Mouse (Mus musculus): ENCODE data around the gene Mtnr1a. TPM values are rescaled to one million over a fixed set of nuclear protein-coding genes. Genes with fewer than 3 reads are reported as not detected.

Mtnr1a gene
- total and polyA plus RNA-seq, 3 experiments, result not detected

DNA sequence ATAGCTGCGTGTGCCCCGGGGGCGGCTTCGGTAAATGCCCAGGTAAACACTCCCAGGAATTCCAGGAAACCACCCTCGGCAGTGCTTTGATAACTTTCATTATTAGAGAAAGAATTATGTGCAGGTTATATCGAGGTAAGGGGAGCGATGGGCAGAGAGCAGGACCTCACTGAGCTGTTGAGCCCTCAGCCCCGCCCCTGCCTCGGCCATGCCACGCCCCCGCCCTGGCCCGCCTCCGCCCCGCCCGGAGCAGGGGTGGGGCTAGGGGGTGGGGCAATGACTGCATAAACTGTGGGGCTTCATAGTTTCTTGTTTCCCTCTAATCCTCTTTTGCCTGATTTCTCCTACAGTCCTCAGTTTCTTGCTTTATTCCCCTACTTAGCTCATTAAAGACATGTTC lies 30.6 kb upstream of the Mtnr1a start:
- TF ChIP-seq ZKSCAN1 (IDR thresholded peaks at IDR 0.05; ENCODE audit: borderline replicate concordance, low read depth, low read length) (no peak), NELFE (IDR thresholded peaks at IDR 0.05; ENCODE audit: low read depth, low read length) (no peak), HCFC1 (IDR thresholded peaks at IDR 0.05; ENCODE audit: low read depth, low read length) (no peak), CHD1 (IDR thresholded peaks at IDR 0.05; ENCODE audit: low read depth, low read length) (no peak), EP300 (IDR thresholded peaks at IDR 0.05; ENCODE audit: low read length) (no peak), MAX (IDR thresholded peaks at IDR 0.05; ENCODE audit: low read length) (no peak), JUN (IDR thresholded peaks at IDR 0.05; ENCODE audit: insufficient read depth, low read depth, low read length) (no peak), MEF2A (IDR thresholded peaks at IDR 0.05; ENCODE audit: borderline replicate concordance, low read depth, low read length) (no peak), RAD21 (IDR thresholded peaks at IDR 0.05; ENCODE audit: low read depth, low read length) (no peak), ZNF384 (IDR thresholded peaks at IDR 0.05; ENCODE audit: low read depth, low read length) (no peak), SIN3A (IDR thresholded peaks at IDR 0.05; ENCODE audit: low read length) (no peak), MAFK (IDR thresholded peaks at IDR 0.05; ENCODE audit: insufficient replicate concordance, low read length) (no peak), GABPA (IDR thresholded peaks at IDR 0.05; ENCODE audit: insufficient replicate concordance, low read depth, low read length) (no peak), MAZ (IDR thresholded peaks at IDR 0.05; ENCODE audit: low read depth, low read length) (no peak), USF2 (conservative IDR thresholded peaks at IDR 0.05; ENCODE audit: low read depth, low read length) (no peak), ZC3H11A (IDR thresholded peaks at IDR 0.05; ENCODE audit: low read depth, low read length) (no peak), E2F4 (IDR thresholded peaks at IDR 0.05; ENCODE audit: insufficient replicate concordance, low read depth, low read length) (no peak)
- H3K4me1 ChIP-seq (ENCODE audit: control insufficient read depth in 1 of 2, insufficient read depth in 2 of 2), result no peaks in the 10 kb centered on the region
- no peak overlapping the region for H3K9ac ChIP-seq (ENCODE audit: insufficient read depth, low read depth)
- in situ Hi-C loops (cut with MboI; ENCODE audit: low pct_ligation_motif_present, low pct_unique_long_range_greater_than_20kb, low sequenced_read_pairs), result no loop called here
- no peaks in the 10 kb centered on the region for H3K27me3 ChIP-seq (replicated peaks)
- no peak overlapping the region for H3K4me2 ChIP-seq (ENCODE audit: insufficient read depth, low read depth, poor library complexity, severe bottlenecking)
- peaks cover 78% of the 10 kb centered on the region for H3K9me3 ChIP-seq (replicated peaks; ENCODE audit: low read length)
- dilution Hi-C loops (cut with MboI; ENCODE audit: extremely low pct_ligation_motif_present, extremely low pct_unique_long_range_greater_than_20kb, low sequenced_read_pairs), result no loop called here
- H3K4me3 ChIP-seq (replicated peaks in 1 of 3; ENCODE audit: low read depth in 2 of 3, low read length in 2 of 3, poor library complexity in 1 of 3), result no peak overlapping the region
- H3K79me2 ChIP-seq (replicated peaks; ENCODE audit: control insufficient read depth, extremely low read depth, insufficient read depth, poor library complexity, severe bottlenecking), result no peaks in the 10 kb centered on the region
- no peak overlapping the region for H3K27ac ChIP-seq (ENCODE audit: insufficient read depth, low read depth)
- DNase-seq (ENCODE audit: extremely low read depth), result no peak
- H3K36me3 ChIP-seq (replicated peaks in 1 of 2; ENCODE audit: control insufficient read depth in 1 of 2, insufficient read depth in 1 of 2, low read length in 1 of 2), result no peaks in the 10 kb centered on the region

DNA sequence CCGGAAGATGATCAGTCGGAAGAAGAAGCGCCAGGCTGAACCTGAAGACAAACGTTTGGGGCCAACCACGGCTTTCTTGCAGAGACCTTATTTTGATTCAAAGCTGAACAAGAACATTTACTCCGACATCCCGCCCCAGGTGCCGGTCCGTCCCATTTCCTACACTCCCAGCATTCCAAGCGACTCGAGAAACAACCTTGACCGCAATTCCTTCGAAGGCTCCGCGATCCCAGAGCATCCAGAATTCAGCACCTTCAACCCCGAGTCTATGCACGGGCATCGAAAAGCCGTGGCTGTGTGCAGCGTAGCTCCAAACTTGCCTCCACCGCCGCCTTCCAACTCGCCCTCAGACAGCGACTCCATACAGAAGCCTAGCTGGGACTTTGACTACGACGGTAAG lies 24.8 kb upstream of the Mtnr1a start:
- dilution Hi-C loops (cut with MboI; ENCODE audit: extremely low pct_ligation_motif_present, extremely low pct_unique_long_range_greater_than_20kb, low sequenced_read_pairs) (no loop called here), in situ Hi-C loops (cut with MboI; ENCODE audit: low pct_ligation_motif_present, low pct_unique_long_range_greater_than_20kb, low sequenced_read_pairs) (no loop called here)
- H3K79me2 ChIP-seq (replicated peaks; ENCODE audit: control insufficient read depth, extremely low read depth, insufficient read depth, poor library complexity, severe bottlenecking), result no peaks in the 10 kb centered on the region
- no peak overlapping the region for H3K9ac ChIP-seq (ENCODE audit: insufficient read depth, low read depth)
- no peak overlapping the region for H3K4me2 ChIP-seq (ENCODE audit: insufficient read depth, low read depth, poor library complexity, severe bottlenecking)
- peaks cover 68% of the 10 kb centered on the region for H3K9me3 ChIP-seq (replicated peaks; ENCODE audit: low read length)
- H3K27ac ChIP-seq (ENCODE audit: insufficient read depth, low read depth), result no peak overlapping the region
- H3K27me3 ChIP-seq (replicated peaks), result no peaks in the 10 kb centered on the region
- no peak for DNase-seq (ENCODE audit: extremely low read depth)
- no peaks in the 10 kb centered on the region for H3K4me1 ChIP-seq (ENCODE audit: control insufficient read depth in 1 of 2, insufficient read depth in 2 of 2)
- H3K36me3 ChIP-seq (replicated peaks in 1 of 2; ENCODE audit: control insufficient read depth in 1 of 2, insufficient read depth in 1 of 2, low read length in 1 of 2), result no peaks in the 10 kb centered on the region
- H3K4me3 ChIP-seq (replicated peaks in 1 of 3; ENCODE audit: low read depth in 2 of 3, low read length in 2 of 3, poor library complexity in 1 of 3), result no peak overlapping the region
- TF ChIP-seq NRF1 (IDR thresholded peaks at IDR 0.05; ENCODE audit: low read depth, low read length), result no peak
- TF ChIP-seq ZC3H11A (IDR thresholded peaks at IDR 0.05; ENCODE audit: low read depth, low read length), result no peak
- no peak for TF ChIP-seq KAT2A (IDR thresholded peaks at IDR 0.05; ENCODE audit: insufficient replicate concordance, low read length)
- no peak for TF ChIP-seq BHLHE40 (IDR thresholded peaks at IDR 0.05; ENCODE audit: low read depth, low read length)
- no peak for TF ChIP-seq MEF2A (IDR thresholded peaks at IDR 0.05; ENCODE audit: borderline replicate concordance, low read depth, low read length)
- no peak for TF ChIP-seq MYC (IDR thresholded peaks at IDR 0.05; ENCODE audit: low read depth, low read length)
- TF ChIP-seq JUND (conservative IDR thresholded peaks at IDR 0.05; ENCODE audit: low read depth, low read length), result no peak
- no peak for TF ChIP-seq JUN (IDR thresholded peaks at IDR 0.05; ENCODE audit: insufficient read depth, low read depth, low read length)
- no peak for TF ChIP-seq PAX5 (IDR thresholded peaks at IDR 0.05; ENCODE audit: low read length)
- no peak for TF ChIP-seq MAZ (IDR thresholded peaks at IDR 0.05; ENCODE audit: low read depth, low read length)
- no peak for TF ChIP-seq MAFK (IDR thresholded peaks at IDR 0.05; ENCODE audit: insufficient replicate concordance, low read length)
- no peak for TF ChIP-seq RCOR1 (conservative IDR thresholded peaks at IDR 0.05; ENCODE audit: low read depth, low read length)
- TF ChIP-seq IRF4 (IDR thresholded peaks at IDR 0.05; ENCODE audit: low read depth, low read length), result no peak
- TF ChIP-seq HCFC1 (IDR thresholded peaks at IDR 0.05; ENCODE audit: low read depth, low read length), result no peak
- no peak for TF ChIP-seq USF2 (conservative IDR thresholded peaks at IDR 0.05; ENCODE audit: low read depth, low read length)
- TF ChIP-seq ETS1 (conservative IDR thresholded peaks at IDR 0.05; ENCODE audit: low read depth, low read length), result no peak
- no peak for TF ChIP-seq MAX (IDR thresholded peaks at IDR 0.05; ENCODE audit: low read length)
